Comparison of ENCODE assay signal across 9 mouse cellular contexts in genomic region chr11:22003341-22003981, GRCm38 (mm10). TPM values are rescaled to one million over a fixed set of nuclear protein-coding genes. Genes with fewer than 3 reads are reported as not detected.
DNase-seq lines count a peak whose midpoint lies in the region; ATAC-seq and TF ChIP-seq lines count a peak whose summit lies in the region.
"Had no signal": no experiment of that assay in that cellular context is flagged by ENCODE, and none has a peak within 500 bp of the region (broad histone marks: within the 10 kb centered on the region; RNA-seq: fewer than 3 reads in every experiment).

No protein-coding gene starts in this region.

- H3K9ac ChIP-seq in kidney, embryonic 14.5 days (ENCODE audit: low read depth, low read length) = no peak overlapping the region
- 0 out of 2 replicates have a peak overlapping the region, but pooled peaks have one; percentile 9 for H3K9ac ChIP-seq in embryonic facial prominence, embryonic 15.5 days
- H3K9ac ChIP-seq in hindbrain, embryonic 11.5 days (ENCODE audit: low read depth, low read length) = no peak overlapping the region
- no peak overlapping the region for H3K9ac ChIP-seq in lung, embryonic 15.5 days

- H3K36me3 ChIP-seq in kidney, embryonic 14.5 days (ENCODE audit: control insufficient read depth, insufficient read depth, low read length) = no peaks in the 10 kb centered on the region
- H3K36me3 ChIP-seq in G1E (replicated peaks) = no peaks in the 10 kb centered on the region
- no peaks in the 10 kb centered on the region for H3K36me3 ChIP-seq in embryonic facial prominence, embryonic 15.5 days
- no peaks in the 10 kb centered on the region for H3K36me3 ChIP-seq in hindbrain, embryonic 11.5 days (ENCODE audit: control insufficient read depth, insufficient read depth, low read length)
- H3K36me3 ChIP-seq in lung, embryonic 15.5 days = no peaks in the 10 kb centered on the region
- no peaks in the 10 kb centered on the region for H3K36me3 ChIP-seq in thymus, adult 2 months (ENCODE audit: control insufficient read depth, insufficient read depth, low read length)

- no peak overlapping the region for H3K4me2 ChIP-seq in kidney, embryonic 14.5 days (replicated peaks; ENCODE audit: low read depth, low read length)
- H3K4me2 ChIP-seq in embryonic facial prominence, embryonic 15.5 days (replicated peaks) = peak overlapping the region; percentile 92
- peak overlapping the region; percentile 94 for H3K4me2 ChIP-seq in hindbrain, embryonic 11.5 days (replicated peaks; ENCODE audit: low read depth, low read length)
- peak overlapping the region; percentile 90; the same call in 1 of the 2 replicates for H3K4me2 ChIP-seq in lung, embryonic 15.5 days

- peak; percentile 24 for DNase-seq in kidney, adult 9 months
- DNase-seq in G1E (ENCODE audit: low spot score) = no peak
- peak; percentile 68 for DNase-seq in hindbrain, embryonic 11.5 days (ENCODE audit: low spot score)
- DNase-seq in yolk sac, embryonic 10.5 days (ENCODE audit: low spot score) = peak; percentile 27
- no peak for DNase-seq in thymus, adult 2 months

- peaks cover 88% of the 10 kb centered on the region for H3K27me3 ChIP-seq in kidney, embryonic 14.5 days (ENCODE audit: control insufficient read depth, insufficient read depth, low read length)
- H3K27me3 ChIP-seq in G1E (ENCODE audit: insufficient read depth, low read length) = peaks cover 81% of the 10 kb centered on the region
- H3K27me3 ChIP-seq in embryonic facial prominence, embryonic 15.5 days = peaks cover 80% of the 10 kb centered on the region
- H3K27me3 ChIP-seq in hindbrain, embryonic 11.5 days (ENCODE audit: control insufficient read depth, insufficient read depth, low read length) = peaks cover 84% of the 10 kb centered on the region
- H3K27me3 ChIP-seq in lung, embryonic 15.5 days = peaks cover 95% of the 10 kb centered on the region
- H3K27me3 ChIP-seq in thymus, adult 2 months (ENCODE audit: control insufficient read depth, insufficient read depth, low read length) = peaks cover 43% of the 10 kb centered on the region

- WGBS in kidney, embryonic 14.5 days = 1% methylated on average over 31 of the region's 31 CpGs
- WGBS in embryonic facial prominence, embryonic 15.5 days = under 1% methylated on average over 31 of the region's 31 CpGs
- under 1% methylated on average over 31 of the region's 31 CpGs for WGBS in hindbrain, embryonic 11.5 days
- 1% methylated on average over 31 of the region's 31 CpGs for WGBS in lung, embryonic 15.5 days
- WGBS in thymus, adult 2 months = 3% methylated on average over 31 of the region's 31 CpGs

- H3K27ac ChIP-seq in kidney, embryonic 14.5 days (ENCODE audit: low read depth, low read length) = no peak overlapping the region
- peak overlapping the region; percentile 51; the same call in 1 of the 2 replicates for H3K27ac ChIP-seq in embryonic facial prominence, embryonic 15.5 days (replicated peaks)
- no peak overlapping the region for H3K27ac ChIP-seq in hindbrain, embryonic 11.5 days (ENCODE audit: low read depth, low read length)
- no peak overlapping the region for H3K27ac ChIP-seq in lung, embryonic 15.5 days
- H3K27ac ChIP-seq in thymus, adult 2 months (ENCODE audit: control insufficient read depth, insufficient read depth, low read length) = no peak overlapping the region

- no peak for ATAC-seq in kidney, embryonic 14.5 days (ENCODE audit: low FRiP score, low TSS enrichment)
- ATAC-seq in G1E (ENCODE audit: extremely low read depth, insufficient number of reproducible peaks, low FRiP score, poor library complexity, severe bottlenecking) = 0 out of 2 replicates have a peak, but pooled peaks have one; percentile 12
- ATAC-seq in embryonic facial prominence, embryonic 15.5 days (ENCODE audit: insufficient number of reproducible peaks, low FRiP score, low TSS enrichment, low read depth) = no peak
- no peak for ATAC-seq in hindbrain, embryonic 11.5 days (ENCODE audit: low FRiP score)
- no peak for ATAC-seq in lung, embryonic 15.5 days (ENCODE audit: borderline replicate concordance, extremely low read depth, low FRiP score, low TSS enrichment)

- no peak overlapping the region for H3K4me3 ChIP-seq in kidney, embryonic 14.5 days (ENCODE audit: low read length)
- peak overlapping the region; percentile 65; the same call in 1 of the 2 replicates for H3K4me3 ChIP-seq in G1E (ENCODE audit: low read depth, low read length)
- H3K4me3 ChIP-seq in embryonic facial prominence, embryonic 15.5 days (replicated peaks) = peak overlapping the region; percentile 53
- H3K4me3 ChIP-seq in hindbrain, embryonic 11.5 days (ENCODE audit: low read depth, low read length) = 0 out of 2 replicates have a peak overlapping the region, but pooled peaks have one; percentile 8
- H3K4me3 ChIP-seq in lung, embryonic 15.5 days = peak overlapping the region; percentile 54
- no peak overlapping the region for H3K4me3 ChIP-seq in thymus, adult 2 months (ENCODE audit: control insufficient read depth, insufficient read depth, low read length)

- H3K9me3 ChIP-seq in kidney, embryonic 14.5 days (ENCODE audit: control insufficient read depth, low read length) = no peaks in the 10 kb centered on the region
- H3K9me3 ChIP-seq in G1E (replicated peaks) = 0 out of 2 replicates have a peak, but pooled peaks cover 4% of the 10 kb centered on the region
- H3K9me3 ChIP-seq in embryonic facial prominence, embryonic 15.5 days (replicated peaks) = no peaks in the 10 kb centered on the region
- H3K9me3 ChIP-seq in hindbrain, embryonic 11.5 days (ENCODE audit: control insufficient read depth, low read length) = no peaks in the 10 kb centered on the region
- no peaks in the 10 kb centered on the region for H3K9me3 ChIP-seq in lung, embryonic 15.5 days

- TF ChIP-seq CTCF in G1E (IDR thresholded peaks at IDR 0.05; ENCODE audit: low read depth, low read length) = no peak
- TF ChIP-seq CTCF in thymus, adult 2 months (IDR thresholded peaks at IDR 0.05; ENCODE audit: borderline replicate concordance, control insufficient read depth, extremely low read depth, insufficient read depth, low read length, poor library complexity) = no peak

- TF ChIP-seq POLR2A in thymus, adult 2 months (IDR thresholded peaks at IDR 0.05; ENCODE audit: control insufficient read depth, extremely low read depth, insufficient read depth, low read length, poor library complexity) = no peak

- peaks cover 14% of the 10 kb centered on the region; the same call in 1 of the 2 replicates for H3K4me1 ChIP-seq in kidney, embryonic 14.5 days (ENCODE audit: control insufficient read depth, insufficient read depth, low read length)
- peaks cover 45% of the 10 kb centered on the region for H3K4me1 ChIP-seq in G1E (ENCODE audit: insufficient read depth, low read depth, low read length)
- peaks cover 45% of the 10 kb centered on the region for H3K4me1 ChIP-seq in embryonic facial prominence, embryonic 15.5 days
- H3K4me1 ChIP-seq in hindbrain, embryonic 11.5 days (replicated peaks; ENCODE audit: control insufficient read depth, insufficient read depth, low read length) = peaks cover 8% of the 10 kb centered on the region
- H3K4me1 ChIP-seq in lung, embryonic 15.5 days = peaks cover 40% of the 10 kb centered on the region
- no peaks in the 10 kb centered on the region for H3K4me1 ChIP-seq in thymus, adult 2 months (replicated peaks; ENCODE audit: control insufficient read depth, insufficient read depth, low read length)

RNA-seq across cellular contexts. Expression of gene Otx1, which starts 0.8 kb away (rescaled TPM):
- polyA plus RNA-seq in kidney, embryonic 14.5 days (2014; fragmentation: Nextera tagmentation; extraction: Ambion mirVana) = not detected in 2 replicates
- total RNA-seq in G1E (2014; fragmentation: Nextera tagmentation) (not detected in 2 replicates), G1E (2017) (0.06 and 0.11 TPM in 2 replicates)
- 0.12 and 0.13 TPM in 2 replicates for polyA plus RNA-seq in G1E (2012)
- polyA plus RNA-seq in embryonic facial prominence, embryonic 15.5 days (2015; fragmentation: Nextera tagmentation; extraction: Ambion mirVana) = 9.3 and 12.7 TPM in 2 replicates
- 2.0 and 3.0 TPM in 2 replicates for polyA plus RNA-seq in hindbrain, embryonic 11.5 days (2014; fragmentation: Nextera tagmentation; extraction: Ambion mirVana)
- 0.25 and 0.50 TPM in 2 replicates for polyA plus RNA-seq in lung, embryonic 15.5 days (2015; fragmentation: Nextera tagmentation; extraction: Ambion mirVana)
- polyA plus RNA-seq in thymus, adult 2 months (2012; rRNA removed) = 0.03 and 0.09 TPM in 2 replicates
- polyA plus RNA-seq: gonadal fat pad, adult 2 months had no signal

Comparison
In these comparisons a context has a peak if more than half of its experiments do, and no peak if none do; other contexts are left out.
1. DNase-seq: peak in kidney, adult 9 months (single experiment), hindbrain, embryonic 11.5 days (single experiment) and yolk sac, embryonic 10.5 days (single experiment); none in G1E (single experiment) and thymus, adult 2 months (single experiment).
2. H3K4me3 ChIP-seq: peak in G1E (single experiment), embryonic facial prominence, embryonic 15.5 days (single experiment), hindbrain, embryonic 11.5 days (single experiment) and lung, embryonic 15.5 days (single experiment); none in kidney, embryonic 14.5 days (single experiment) and thymus, adult 2 months (single experiment).